Mouse (Mus musculus): ENCODE results near the gene Fam71a.
"Not testable (repeated sequence)": the region's sequence is repeated elsewhere in the genome, so short reads cannot be mapped to it uniquely, and the experiment has no call there.

Fam71a gene

DNA sequence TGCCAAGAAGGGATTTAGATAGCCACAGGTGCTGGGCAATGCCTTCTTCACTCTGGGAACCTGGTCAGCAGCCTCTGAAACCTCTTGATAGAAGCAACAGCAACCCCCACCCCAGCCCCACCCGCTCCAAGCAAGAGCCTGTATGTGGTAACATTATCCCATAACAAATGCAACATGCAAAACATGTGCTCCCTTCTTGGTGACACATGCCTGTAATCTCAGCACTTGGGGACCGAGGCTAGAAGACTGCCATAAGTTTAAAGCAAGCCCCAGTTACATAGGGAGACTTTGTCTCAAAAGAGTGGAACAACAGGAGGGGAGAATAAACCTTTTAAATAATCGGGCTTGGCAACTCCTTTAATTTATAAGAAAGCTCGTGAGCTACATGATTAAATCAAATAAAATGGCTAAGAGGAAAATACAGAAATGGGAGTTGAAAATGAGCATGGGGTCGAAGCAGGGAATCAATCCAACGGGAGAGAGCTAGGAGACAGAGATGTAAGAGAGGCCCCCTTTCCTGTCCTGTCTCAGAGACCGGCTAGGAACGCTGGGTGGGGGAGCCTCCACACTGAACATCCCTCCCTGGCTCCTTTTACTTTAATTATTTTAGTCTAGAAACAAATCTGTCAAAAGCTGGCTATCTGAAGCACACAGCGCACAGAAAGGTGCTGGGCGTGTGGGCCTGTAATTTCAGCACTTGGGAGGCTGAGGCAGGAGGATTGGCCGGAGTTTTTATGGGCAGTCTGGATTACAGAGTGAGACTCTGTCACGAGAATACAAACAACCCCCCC lies 17.0 kb upstream of the Fam71a start:
- no peak for DNase-seq (ENCODE audit: low read depth)

DNA sequence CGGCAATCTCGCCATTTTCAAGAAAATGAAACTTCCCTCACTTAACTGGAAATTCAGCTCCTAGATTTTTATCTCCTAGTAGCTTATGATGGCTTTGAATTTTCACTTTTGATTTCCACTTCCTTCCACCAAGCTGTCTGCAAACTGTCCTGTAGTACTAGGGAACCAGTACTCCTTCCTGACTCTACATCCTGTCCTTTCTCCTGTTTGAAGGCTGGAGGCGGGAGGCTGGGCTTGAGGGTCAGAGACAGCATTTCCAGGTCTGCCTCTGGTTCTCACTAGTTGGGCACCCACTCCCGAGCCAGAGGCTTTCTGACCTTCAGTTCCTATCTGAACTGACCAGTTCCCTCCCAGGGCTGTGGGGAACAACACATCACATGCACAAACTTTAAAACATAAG lies 15.8 kb upstream of the Fam71a start:
- DNase-seq (ENCODE audit: low read depth): no peak

DNA sequence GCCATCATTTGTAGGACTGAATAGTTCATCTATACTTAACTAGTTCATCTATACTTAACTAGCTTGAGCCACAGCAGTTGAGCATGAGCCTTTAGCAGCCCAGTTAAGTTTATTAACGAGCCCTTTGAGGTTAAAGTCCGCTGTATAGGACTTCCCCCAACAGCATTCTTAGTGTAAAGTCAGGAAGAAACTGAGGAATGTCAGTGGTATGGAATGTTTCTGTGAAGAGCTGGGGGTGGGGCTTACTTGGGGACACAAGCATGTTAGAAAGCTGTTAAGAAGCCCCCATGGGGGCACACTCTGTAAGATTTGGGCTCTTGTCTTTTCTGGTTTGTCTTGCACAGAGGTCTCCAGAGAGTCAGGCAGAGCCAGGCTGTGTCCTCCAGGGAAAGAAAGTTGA lies 15.2 kb upstream of the Fam71a start:
- DNase-seq (ENCODE audit: low read depth): no peak

DNA sequence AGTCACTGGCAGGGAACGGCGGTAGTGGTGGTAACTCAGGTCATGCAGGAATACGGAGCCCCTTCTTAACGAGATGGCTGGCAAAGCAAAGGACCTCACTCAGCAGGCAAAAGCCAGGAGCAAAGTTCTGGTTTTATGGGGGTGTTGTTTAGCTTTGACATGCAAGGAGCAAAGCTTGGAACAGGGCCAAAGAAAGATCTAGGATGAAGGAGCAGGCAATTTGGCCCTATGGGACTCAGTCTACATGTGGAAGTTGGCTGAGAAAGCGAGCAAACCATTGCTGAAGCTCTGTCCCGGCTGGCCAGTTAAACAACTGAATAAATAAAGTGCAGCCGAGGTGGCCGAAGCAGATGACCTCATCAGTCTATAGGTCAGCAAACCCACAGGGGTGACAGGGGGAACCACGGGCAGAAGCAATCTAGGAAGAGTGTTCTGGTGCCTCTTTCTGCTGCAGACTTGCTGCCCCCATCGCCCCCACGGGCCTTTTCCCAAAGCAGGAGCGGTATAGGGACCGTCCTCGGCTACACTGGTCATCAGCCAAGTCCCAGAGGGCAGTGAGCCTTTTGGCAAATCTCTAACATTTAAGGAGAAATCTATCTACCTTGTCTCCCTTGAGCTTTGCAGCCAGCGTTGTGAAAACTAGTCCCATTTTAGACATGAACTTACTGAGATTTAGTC lies 14.0 kb upstream of the Fam71a start:
- no peak for DNase-seq (ENCODE audit: low read depth)

DNA sequence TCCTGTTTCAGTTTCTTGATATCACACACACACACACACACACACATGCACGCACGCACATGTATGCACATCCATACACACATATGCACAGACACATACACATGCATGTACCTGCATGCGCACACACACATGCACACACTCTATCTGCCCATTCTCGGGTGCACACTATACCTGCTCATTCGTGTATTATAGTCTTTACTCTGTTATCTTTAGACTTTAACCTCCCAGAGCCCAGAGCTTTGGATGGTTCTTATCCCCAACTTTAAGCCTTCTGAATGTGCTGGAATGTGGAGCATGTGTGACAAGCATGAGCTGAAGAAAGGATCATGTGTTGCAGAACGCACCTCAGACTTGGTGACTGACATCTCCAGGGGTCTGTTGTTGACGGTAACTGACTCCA lies 12.3 kb upstream of the Fam71a start:
- DNase-seq (ENCODE audit: low read depth): no peak

DNA sequence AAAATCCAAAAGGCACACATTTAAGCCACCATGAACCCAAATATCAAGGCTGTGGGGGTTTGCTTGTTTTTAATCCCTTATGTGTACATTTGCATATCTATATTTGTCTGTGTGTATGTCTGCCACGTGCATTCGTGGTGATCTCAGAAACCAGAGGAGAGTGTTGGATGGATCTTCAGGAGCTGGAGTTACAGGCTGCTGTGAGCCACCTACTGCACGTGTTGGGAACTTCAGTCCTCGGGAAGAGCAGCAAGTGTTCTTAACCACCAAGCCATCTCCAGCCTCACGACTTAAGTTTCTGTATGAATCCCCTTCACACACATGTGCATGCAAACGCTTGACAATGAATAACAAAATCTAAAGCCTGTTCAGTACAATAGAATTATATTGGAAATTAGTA lies 7.9 kb upstream of the Fam71a start:
- DNase-seq (ENCODE audit: low read depth): no peak

DNA sequence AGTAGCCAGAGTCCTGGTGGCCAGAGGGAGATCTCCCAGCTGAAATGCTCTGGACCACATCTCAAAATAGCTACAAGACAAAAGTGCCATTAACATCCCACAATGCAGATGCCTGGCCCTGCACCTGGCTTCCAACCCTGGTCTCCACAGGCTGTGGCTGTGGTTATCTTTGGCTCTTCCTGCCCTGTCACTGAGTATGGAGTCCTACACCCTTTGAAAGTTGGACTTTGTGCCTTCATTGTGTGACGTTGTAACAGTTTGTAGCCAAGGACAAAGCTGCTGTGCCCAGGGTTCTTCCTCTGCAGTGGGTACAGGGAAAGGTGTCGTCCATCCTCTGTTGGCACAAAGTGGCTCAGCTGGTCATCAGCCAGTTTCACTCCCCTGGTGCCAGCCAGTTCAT lies 5.8 kb upstream of the Fam71a start:
- no peak for DNase-seq (ENCODE audit: low read depth)

DNA sequence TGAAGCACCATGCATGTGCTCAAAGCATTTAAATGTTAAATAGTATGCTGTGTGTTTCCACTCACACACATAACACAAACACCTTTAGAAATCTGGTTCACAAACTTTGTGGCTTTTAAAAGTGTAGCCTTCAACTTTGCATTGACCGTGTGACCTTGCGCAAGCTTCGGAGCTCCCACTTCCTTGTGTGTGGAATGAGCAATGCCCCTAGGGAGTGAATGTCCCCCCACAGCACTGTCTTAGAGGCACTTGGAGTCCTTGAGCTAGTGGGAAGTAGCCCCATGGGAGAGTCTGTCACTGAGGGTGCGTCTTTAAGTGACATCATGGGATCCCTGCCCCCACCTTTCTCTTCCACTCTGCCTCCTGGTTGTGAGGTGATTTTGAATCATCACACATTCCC lies 1.6 kb upstream of the Fam71a start:
- DNase-seq (ENCODE audit: low read depth): no peak

DNA sequence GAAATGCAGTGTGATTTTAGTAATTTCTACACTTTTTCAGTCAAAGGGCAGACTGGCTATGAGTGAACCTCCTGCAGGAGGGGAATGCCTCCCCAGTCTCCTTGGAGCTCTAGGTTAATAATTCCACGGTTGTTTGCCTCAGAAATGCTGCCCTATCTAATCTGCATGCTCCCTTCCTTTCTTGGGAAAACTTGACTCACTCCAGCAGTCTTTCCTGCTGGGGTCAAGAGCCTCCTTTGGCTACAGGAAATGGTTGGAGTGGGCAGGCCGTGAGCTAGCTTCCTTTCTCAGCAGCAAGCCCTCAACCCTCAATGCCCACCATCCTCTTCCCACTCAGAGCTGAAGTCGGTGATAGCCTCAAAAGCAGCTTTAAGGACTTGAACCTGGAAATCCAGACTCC lies 10.3 kb downstream of the Fam71a start:
- no peak for DNase-seq (ENCODE audit: low read depth)

DNA sequence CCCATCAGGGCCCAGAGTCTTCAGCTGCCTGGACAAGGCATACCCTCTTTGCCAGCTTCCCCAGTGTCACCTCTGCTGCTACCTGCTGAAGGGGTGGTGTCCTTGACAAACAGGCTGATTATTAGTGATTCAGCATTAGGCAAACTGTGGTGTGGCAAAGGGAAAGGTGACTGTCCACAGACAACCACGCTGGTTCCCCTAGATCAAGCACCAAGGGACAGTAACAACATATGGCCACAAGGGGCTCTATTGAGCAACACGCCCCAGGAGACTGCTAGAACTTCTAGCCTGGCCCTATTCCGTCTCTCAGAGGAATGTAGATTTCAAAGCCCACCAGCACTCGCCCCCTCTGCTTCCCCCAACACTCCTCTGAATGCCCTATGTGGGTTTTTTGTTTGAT lies 11.6 kb downstream of the Fam71a start:
- peak; percentile 62 for DNase-seq (ENCODE audit: low read depth)

DNA sequence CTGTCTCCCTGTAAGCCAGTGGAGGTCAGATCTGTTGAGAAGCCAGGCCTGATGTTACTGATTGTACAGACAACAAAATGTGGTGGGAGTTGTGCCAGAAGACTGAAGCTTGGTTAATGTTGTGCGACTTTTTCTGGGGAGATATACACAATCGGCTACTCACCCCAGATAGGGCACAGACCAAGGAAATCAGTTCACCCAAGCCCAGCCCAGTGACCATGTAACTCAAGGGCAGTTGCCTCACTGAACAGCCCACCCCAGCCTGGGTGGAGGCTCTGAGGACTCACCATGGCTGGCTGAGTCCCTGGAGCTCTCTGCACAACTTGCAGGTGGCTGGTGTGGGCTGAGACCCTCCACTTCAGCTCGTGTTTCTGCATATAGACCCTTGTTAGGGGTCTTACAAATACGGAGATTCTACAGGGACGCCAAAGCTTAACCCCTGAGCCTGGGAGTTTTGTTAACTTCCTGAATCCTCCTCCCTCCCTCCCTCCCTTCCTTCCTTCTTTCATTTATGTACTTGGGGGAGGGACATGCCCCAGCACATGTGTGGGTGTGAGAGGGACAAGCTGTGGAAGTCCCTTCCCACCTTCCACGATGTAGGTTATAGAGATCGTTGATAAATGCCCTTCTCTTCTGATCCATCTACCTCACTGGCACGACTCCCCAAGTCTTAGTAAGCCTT lies 13.6 kb downstream of the Fam71a start:
- no peak for DNase-seq (ENCODE audit: low read depth)

DNA sequence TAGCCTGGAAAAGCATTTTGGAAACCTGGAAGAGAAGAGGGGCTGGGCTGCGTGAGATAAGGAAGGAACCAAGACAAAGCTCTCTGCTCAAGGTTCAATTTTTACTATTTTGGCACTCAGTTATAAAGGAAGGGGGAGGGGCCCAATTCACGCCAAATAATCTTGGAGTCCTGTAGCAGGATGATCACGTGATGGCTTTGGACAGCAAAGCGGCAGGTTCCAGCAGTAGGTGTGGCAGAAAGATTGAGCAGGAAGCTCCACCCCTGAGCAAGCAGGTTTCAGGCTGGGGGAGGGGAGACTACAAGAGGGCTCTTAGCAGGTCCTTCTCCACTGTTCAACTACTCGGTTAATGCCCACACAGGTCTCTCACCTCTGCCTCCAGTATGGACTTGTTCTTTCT lies 15.1 kb downstream of the Fam71a start:
- DNase-seq (ENCODE audit: low read depth): not testable (repeated sequence)

DNA sequence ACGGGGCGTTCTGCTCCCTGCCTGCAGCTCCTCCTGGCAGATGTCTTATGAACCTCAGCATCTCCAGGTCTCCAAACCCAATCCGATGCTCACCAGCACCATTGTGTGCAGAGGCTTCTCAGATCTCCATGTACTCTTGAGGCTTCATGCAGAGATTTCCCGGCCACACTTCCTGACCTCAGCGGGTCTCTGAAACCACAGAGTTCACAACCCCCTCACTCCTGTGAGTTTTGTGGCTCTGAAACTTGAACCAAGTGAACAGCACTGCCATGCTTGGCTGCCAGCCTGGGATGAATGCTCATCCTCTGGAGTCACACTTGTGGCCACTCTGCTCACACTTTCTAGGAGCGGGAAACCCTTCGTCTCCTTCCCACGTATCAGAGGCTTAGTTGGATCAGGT lies 23.6 kb downstream of the Fam71a start:
- DNase-seq (ENCODE audit: low read depth): no peak

DNA sequence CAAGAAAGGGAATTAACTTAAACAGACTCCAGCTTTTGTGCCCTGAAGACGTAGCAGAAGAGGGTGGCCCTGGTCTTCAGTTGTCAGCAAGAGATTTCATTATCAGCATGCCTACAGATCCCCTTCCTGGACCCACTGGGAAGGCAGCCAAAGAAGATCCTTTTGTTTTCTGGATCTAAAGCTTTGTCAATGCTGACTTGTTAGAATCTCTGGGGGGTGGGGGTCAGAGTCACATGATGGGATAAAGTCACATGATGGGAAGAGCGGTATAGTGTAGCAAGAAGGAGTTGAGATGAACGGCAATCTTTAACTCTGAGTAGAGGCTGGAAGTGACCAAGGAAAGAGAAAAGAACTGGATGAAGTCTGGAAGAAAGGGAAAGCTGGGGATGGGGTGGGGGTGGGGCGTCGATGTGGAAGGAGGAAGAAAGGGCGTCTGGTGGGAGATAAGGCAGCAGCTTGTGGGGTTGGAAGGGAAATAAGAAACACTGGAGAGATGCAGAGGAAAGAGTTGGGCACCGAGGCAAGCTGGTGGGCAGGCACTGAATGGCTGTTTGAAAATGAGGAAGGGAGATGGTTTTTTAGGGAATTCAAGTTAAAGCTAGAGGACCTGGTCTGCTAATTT lies 25.6 kb downstream of the Fam71a start:
- no peak for DNase-seq (ENCODE audit: low read depth)

DNA sequence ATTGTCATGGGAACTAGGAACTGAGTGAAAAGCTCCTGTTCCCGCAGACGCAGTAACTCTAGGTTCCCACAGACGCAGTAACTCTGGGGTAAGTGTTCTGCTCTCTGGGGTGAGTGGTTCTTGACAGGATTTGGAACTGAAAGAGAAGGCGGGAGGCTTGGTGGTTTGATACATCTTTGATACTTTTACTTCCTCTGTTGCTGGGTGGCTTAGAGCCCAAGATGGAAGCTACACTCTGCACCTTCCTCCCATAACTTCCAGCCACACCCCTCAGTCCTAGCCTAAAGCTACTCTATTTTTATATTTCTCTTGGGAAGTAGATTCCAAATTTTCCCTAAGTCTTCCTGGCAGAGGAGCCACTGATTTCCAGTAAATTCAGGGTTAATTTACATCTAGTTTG lies 26.2 kb downstream of the Fam71a start:
- no peak for DNase-seq (ENCODE audit: low read depth)

DNA sequence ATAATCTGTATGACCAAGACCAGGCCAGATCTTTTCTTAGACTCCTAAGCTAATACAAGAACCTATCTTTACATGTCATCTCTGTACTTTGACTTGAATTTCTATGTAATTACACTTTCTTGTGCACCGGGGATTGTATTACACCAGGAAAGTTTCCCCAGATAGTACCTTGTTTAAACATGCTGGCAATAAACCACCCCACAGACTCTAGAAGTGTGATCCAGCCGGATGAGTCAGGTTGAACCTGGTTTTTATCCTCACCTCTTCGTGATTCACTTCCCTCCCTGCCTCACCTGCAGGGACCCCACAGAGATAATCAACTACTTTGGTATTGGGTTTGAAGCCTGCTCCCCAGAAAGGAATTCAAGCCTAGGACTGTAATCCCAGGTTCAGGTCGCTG lies 29.2 kb downstream of the Fam71a start:
- no peak for DNase-seq (ENCODE audit: low read depth)

DNA sequence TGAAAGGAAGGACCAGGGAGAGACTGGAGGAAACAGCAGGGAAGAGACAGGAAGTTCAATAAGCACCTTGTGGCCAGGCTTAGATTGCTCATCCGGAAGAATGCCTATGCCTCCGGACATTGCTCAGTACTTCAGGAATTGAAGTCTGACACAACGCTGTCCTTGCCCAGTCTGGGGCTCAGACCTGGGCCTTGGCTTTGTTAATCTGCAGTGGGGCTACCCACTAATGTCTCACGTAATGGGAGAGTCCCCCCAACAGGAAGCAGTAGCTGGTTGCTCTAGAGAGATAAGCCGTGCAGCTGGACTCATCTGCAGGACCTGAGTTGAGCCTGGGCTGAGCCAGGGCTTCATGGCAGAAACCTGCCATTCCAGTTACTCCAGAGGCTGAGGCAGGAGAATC lies 31.7 kb downstream of the Fam71a start:
- DNase-seq (ENCODE audit: low read depth): no peak

DNA sequence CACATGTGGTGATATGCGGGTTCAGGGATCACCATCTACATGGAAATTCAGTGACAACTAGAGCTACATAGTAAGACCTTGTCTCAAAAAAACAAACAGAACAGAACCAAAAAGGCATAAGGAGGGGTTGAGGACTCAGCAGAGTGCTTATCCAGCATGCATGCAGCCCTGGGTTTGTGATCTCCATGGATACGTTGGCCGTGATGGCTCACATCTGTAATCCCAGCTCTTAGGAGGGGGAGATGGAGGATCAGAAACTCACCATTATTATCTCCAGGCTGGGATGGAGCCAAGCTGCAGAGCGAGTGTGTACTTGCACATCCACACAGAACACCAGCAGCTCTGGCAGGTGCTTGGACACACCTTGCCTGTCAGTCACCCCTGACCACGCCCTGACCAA lies 32.4 kb downstream of the Fam71a start:
- no peak for DNase-seq (ENCODE audit: low read depth)

DNA sequence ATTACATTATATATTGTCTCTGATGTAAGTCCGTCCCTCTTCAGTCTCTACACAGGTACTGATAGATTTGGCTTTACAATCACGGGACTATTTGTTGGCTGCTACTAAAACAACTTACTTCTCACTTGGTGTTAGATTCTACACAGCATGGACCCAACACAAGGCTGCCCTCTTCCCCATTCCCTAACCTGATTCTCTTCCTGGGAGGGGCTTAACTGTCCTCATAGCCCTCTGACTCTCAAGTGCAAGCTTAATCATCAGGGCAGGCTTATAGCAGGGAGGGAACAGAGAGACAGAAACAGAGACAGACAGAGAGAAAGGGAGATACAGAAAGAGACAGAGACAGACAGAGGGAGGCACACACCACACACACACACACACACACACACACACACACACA lies 32.9 kb downstream of the Fam71a start:
- DNase-seq (ENCODE audit: low read depth): no peak

DNA sequence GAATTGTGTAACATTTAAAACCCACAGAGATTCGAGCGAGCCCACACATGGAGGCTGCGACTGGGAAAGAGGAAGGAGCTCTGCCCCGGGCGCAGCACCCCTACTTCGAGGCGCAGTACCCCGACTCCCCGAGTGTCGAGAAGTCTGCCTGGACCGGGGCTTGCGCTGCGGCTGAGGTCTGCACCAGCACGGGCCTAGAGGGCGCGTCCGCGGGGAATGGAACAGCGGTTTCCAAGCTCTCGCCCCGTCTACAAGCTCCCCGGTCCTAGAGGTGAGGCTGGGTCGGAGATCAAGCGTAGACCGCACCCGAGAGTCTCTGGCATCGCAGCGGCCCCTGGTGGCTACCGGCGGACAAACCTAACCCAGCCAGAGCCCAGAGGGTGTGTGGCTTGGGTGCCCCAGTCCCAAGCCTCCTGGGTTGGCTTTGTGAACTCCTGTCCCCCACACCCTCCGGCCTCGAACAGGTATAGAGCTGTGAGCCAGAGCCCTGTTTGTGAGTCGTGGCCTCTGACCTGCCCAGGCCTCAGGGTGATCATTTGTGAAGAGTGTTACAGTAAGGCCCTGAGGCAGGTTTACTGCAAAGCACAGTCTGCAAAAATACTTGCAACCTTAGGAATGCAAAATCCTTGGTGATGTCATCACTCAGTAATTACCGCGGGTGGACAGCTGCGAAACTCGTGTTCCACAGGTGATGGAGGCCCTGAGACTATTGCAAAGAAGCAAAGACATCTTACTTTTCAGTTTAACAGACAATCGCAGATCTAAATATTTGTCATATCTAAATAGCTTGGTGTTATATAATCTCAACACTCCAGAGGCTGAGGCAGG lies 38.6 kb downstream of the Fam71a start:
- peak; percentile 75 for DNase-seq (ENCODE audit: low read depth)

DNA sequence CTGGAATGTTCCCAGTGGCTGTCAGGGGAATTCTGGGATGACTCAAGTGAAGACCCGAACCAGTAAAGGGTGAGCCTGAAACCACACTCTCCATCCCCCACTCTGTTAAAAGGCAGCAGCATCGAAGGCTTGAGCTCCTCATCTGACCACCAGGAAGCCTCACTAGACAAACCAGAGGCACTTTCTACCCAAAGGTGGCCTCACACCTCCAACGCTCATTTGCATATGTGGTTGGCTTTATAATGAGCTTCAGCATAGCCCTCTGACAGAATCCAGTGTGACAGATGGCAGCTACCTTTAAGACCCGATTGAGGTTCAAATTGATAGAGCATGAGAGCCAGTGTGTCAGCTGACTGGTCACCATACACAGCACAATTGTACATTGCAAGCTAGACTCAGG lies 40.3 kb downstream of the Fam71a start:
- no peak for DNase-seq (ENCODE audit: low read depth)

DNA sequence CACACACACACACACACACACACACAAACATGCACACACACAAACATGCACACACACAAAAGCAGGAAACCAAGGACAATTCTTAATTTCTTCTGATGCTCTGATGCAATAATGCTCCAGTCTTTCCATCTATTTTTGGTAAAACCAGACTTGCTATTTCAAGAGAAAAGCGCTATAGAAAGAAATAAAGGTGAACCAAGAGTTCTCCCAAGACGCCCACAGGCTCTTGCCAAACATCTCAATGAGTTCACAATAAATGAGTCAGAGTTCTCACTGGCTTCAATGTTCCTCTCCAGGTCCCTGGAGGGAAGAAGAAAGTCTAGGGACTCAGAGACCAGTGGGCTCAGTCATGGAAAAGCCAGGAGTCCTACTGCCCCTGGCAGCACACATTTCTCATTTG lies 40.9 kb downstream of the Fam71a start:
- no peak for DNase-seq (ENCODE audit: low read depth)

Data from naive thymus-derived CD4-positive, alpha-beta T cell, adult 2 months (primary cell).